Mouse (Mus musculus): ENCODE data around the gene Ptma.
A peak's percentile ranks its signal among the peaks of the same experiment; 100 is the strongest.
"Not testable (repeated sequence)": the region's sequence is repeated elsewhere in the genome, so short reads cannot be mapped to it uniquely, and the experiment has no call there.

Gene Ptma

GRCm38 (mm10) chr1:86497361-86497760 is 29.2 kb upstream of the Ptma start:
- DNase-seq, result no peak

- peak in 1 of 2 experiments; percentile 47 for DNase-seq
Observed at GRCm38 (mm10) chr1:86497986-86498385, 28.5 kb upstream of the Ptma start.

GRCm38 (mm10) chr1:86498611-86499010 is 27.9 kb upstream of the Ptma start:
- peak; percentile 43 to 44 for DNase-seq

- DNase-seq, result peak; percentile 70 to 85
Observed at GRCm38 (mm10) chr1:86499903-86500302, 26.6 kb upstream of the Ptma start.

DNA sequence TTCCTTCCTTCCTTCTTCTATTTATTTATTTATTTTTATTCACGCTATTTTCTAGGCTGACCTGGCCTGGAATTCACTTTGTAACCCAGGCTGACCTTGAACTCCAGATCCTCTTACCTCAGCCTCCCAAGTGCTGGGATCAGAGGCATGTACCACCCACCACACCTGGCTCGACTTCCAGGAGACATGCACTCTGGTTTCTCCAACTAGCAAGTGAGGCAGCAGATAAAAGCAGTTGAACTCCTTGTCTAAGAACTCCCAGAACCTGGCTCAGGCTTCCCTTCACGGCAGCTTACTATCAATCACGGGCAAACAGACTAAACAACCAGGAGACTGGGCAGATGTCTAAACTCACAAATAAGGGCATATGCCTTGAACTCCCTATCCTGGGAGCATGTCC is 25.8 kb upstream of the Ptma start:
- DNase-seq, result no peak

- peak; percentile 53 to 80 for DNase-seq
Observed at GRCm38 (mm10) chr1:86501114-86501532, 25.4 kb upstream of the Ptma start.

GRCm38 (mm10) chr1:86501559-86501958 is 25.0 kb upstream of the Ptma start:
- peak; percentile 80 to 94 for DNase-seq

- no peak for DNase-seq
Observed at GRCm38 (mm10) chr1:86502221-86503048, 24.1 kb upstream of the Ptma start.

- DNase-seq, result peak; percentile 56 to 62
Observed at GRCm38 (mm10) chr1:86503165-86503747, 23.3 kb upstream of the Ptma start.

DNA sequence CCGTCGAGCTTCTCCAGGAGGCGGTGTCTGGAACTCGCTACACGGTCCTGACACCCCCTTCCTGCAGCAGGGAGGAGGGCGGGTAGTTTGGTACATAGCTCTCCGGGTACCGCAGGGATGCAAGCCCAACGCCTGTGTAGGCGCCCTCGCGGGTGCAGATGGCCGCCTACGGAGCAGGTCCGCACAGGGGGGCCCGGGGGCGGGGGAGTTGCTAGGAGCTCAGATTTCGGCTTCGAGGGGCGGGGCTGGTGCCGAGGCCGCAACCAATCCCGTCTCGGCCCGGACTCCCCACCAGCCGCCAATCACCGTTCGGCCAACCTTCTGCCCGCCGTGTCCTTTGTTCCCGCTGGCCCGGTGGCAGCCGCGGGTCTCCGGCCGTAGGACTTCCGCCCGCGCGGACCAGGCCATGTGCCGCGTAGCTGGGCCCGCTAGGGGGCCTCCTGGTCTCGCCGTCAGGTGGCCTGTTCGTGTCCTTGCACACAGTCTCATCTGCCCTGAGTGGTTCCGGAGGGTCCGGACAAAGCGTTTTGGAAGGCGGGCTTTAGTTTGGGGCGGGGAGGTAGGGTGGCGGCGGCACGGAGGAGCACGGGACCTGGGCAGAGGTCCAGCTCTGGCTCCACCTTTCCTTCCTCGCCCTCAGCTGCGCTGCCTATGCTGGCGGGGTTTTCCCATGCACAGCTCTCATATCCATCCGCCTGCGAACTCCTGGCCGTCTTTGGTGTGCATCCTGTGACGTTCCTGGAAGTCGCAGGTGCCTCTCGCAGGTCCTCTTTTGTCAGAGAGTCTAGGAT is 22.4 kb upstream of the Ptma start:
- peak; percentile 82 to 87 for DNase-seq

DNA sequence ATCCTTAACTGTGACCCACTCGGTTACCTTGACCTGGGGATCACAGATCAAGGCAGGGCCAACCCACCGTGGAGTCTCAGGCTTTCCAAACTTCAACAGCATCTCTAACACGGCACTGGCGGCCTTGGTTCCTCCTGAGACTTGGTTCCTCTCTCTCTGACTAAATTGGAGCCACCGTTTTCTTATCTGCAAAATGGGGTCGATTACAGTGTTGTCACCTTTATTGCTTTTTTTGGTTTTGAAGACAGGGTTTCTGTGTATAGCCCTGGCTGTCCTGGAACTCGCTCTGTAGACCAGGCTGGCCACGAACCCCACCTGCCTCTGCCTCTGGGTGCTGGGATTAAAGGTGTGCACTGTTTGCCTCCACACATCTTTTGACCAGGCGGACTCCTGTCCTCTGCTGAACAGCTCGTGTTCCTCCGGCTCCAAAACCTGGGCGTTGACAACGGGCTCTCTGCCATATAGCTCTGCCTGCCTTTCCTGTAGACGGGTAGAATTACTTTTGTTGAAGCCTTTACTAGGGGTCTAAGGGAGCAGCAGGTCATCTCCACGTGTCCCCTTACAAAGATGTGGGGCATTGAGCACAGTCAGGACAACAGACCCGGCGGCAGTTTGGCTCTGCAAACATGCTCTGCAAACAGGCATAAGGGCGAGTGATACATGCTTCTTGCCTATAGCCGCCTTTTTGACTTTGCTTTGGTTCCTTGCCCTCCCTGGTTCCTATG is 21.7 kb upstream of the Ptma start:
- no peak for DNase-seq

DNA sequence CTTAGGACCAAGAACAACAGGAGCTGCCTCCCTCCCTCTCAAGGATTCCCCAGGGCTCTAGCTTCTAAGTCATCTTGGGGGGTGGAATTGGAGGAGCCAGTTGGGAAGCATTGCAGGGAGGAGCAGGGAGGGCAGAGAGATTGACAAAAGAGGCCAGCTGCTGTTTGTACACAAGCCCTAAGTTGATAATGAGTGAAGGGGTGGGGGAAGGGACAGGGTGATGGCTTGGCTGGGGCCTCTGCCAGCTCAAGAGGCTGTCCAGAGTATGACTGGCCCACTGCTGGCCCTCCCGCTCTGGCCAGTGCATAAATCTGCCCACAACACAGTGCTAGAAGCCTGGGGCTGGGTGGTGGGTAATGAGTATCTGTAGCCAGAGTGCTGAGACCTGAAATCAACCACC is 21.1 kb upstream of the Ptma start:
- no peak for DNase-seq

GRCm38 (mm10) chr1:86506420-86506819 is 20.1 kb upstream of the Ptma start:
- no peak for DNase-seq

- no peak for DNase-seq
Observed at GRCm38 (mm10) chr1:86507866-86508265, 18.7 kb upstream of the Ptma start.

DNA sequence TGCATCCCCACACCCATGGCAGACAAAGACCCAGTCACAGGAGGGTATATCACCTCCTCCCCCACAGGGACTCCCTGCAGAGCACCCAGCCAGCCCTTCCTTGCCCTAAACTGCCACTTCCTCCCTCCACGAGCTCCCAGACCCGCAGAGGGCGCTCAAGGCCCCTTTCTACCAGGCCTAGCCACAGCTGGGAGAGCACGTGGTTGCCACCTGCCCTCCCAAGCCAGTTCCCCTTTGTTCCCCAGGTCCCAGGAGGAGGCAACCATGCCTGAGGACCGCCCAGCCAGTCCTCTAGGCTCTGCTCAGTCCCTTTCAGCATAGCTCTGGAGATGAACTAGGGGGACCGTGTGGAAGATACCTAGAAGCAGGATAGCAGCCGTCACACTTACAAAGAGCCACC is 17.1 kb upstream of the Ptma start:
- peak; percentile 91 to 95 for DNase-seq

DNA sequence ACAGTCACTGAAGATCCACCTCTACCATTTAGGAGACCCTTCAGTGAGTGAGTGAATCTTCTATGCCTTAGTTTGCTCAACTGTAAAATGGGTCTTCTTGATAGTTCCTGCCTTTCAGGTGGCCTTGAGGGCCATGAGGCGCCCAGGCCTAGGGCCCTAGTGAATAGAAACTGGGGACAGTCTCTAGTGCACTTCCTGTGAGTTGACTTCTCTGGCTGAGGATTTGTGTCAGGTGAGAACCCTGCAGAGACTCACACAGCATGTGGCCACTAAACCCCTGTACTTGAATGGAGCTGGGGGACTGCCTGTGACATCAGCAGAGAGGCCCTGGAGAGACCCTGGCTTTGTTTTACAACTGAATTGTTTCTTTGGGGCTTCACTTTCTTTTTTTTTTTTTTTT is 16.3 kb upstream of the Ptma start:
- DNase-seq, result no peak

DNA sequence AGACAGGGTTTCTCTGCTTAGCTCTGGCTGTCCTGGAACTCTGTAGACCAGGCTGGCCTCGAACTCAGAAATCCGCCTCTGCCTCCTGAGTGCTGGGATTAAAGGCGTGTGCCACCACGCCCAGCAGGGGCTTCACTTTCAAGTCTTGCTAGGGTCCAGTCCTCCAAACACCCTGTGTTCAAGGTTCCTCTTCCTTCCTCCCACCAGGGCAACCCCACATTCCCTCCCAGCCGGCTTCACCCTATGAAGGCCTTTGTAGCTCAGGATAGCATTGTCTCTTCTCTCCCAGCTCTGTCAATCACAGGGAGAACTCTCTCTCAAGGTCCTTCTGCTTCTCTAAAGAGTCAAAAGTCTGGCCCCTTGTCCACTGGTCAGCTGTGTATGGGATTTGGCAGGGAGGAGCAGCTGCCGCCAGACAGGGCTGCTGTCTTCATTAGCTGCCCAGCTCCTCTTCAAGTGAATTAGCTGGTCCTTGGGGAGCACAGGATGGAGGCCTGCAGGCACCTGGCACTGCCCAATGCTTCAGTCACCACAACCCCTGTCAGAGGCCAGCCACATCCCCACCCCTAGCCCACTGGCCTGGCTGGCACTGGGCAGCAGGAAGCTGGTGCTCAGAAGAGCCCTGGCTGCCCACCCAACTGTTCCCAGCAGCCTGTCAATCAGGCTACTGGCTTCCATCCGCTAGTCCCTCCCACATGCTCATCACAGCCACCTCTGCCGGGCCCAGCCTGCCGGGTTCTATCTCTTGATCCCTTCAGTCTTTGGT is 15.7 kb upstream of the Ptma start:
- no peak for DNase-seq

GRCm38 (mm10) chr1:86512154-86512720 is 14.3 kb upstream of the Ptma start:
- DNase-seq, result no peak

GRCm38 (mm10) chr1:86513031-86513430 is 13.5 kb upstream of the Ptma start:
- DNase-seq, result not testable (repeated sequence)

- DNase-seq, result no peak
Observed at GRCm38 (mm10) chr1:86515715-86516410, 10.7 kb upstream of the Ptma start.

- DNase-seq, result no peak
Observed at GRCm38 (mm10) chr1:86517076-86517475, 9.4 kb upstream of the Ptma start.

All from spleen, adult 18-20 months (tissue).